Mouse (Mus musculus): ENCODE data around the gene Stxbp5l. TPM values are rescaled to one million over a fixed set of nuclear protein-coding genes. Genes with fewer than 3 reads are reported as not detected.

Gene Stxbp5l
- total and polyA plus RNA-seq, 3 experiments: 0.11 TPM; not detected in 2

DNA sequence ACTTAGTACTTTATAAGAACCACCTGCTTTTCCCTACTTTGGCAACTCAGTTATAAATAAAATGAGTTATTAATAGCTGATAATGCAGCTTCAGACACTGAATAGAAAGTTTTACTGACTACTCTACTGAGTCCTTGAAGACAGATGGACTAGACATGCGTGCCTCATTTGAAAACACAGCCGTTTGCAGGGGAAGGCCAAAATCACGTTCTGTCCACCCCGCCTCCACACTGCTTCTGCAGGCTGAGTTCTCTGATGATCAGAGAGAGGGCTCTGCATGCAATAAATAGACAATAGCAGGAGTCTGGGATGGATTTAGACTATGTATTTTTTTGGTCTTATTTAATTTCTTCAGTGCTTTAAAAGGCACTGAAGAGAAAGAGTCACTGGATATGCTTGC, 20.8 kb upstream of the Stxbp5l start:
- TF ChIP-seq GATA1 (IDR thresholded peaks at IDR 0.05; ENCODE audit: borderline replicate concordance, low read length): no peak
- TF ChIP-seq GATA2 (IDR thresholded peaks at IDR 0.05; ENCODE audit: borderline replicate concordance, low read depth, low read length): no peak
- no peak for TF ChIP-seq CTCF (IDR thresholded peaks at IDR 0.05; ENCODE audit: low read depth, low read length)
- no peak for TF ChIP-seq POLR2AphosphoS5 (IDR thresholded peaks at IDR 0.05; ENCODE audit: insufficient replicate concordance, low read depth, low read length)
- TF ChIP-seq TAL1 (conservative IDR thresholded peaks at IDR 0.05; ENCODE audit: low read depth, low read length): no peak
- Histone ChIP-seq H3K9me3 (replicated peaks) (no peaks in the 10 kb centered on the region), H3K27me3 (ENCODE audit: insufficient read depth, low read length) (peaks cover 3% of the 10 kb centered on the region; the same call in 1 of the 2 replicates), H3K4me1 (ENCODE audit: insufficient read depth, low read depth, low read length) (no peaks in the 10 kb centered on the region), H3K36me3 (replicated peaks) (no peaks in the 10 kb centered on the region), H3K4me3 (ENCODE audit: low read depth, low read length) (no peak overlapping the region)
- no peak for DNase-seq (ENCODE audit: low spot score)
- ATAC-seq (ENCODE audit: extremely low read depth, insufficient number of reproducible peaks, low FRiP score, poor library complexity, severe bottlenecking): no peak

DNA sequence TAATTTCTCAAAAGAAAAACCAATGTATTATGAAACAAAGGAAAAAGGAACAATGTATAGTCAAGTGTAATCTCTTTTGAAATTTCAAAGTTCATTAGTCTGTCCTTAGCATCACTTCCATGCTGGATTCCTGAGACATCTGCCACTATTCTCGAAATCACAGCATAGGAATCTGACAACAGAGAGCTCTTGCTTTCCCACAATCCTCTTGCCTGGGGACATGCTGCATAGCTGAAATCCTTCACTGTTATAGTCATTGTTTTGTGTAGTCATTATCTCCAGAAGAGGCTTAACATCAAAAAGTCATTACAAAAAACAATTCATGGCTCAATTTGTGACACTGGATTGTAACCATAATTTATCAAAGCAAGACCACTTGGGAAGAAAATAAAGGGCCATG, 20.2 kb upstream of the Stxbp5l start:
- Histone ChIP-seq H3K36me3 (replicated peaks) (no peaks in the 10 kb centered on the region), H3K27me3 (ENCODE audit: insufficient read depth, low read length) (peaks cover 3% of the 10 kb centered on the region; the same call in 1 of the 2 replicates), H3K4me3 (ENCODE audit: low read depth, low read length) (no peak overlapping the region), H3K9me3 (replicated peaks) (no peaks in the 10 kb centered on the region), H3K4me1 (ENCODE audit: insufficient read depth, low read depth, low read length) (no peaks in the 10 kb centered on the region)
- TF ChIP-seq CTCF (IDR thresholded peaks at IDR 0.05; ENCODE audit: low read depth, low read length) (no peak), GATA1 (IDR thresholded peaks at IDR 0.05; ENCODE audit: borderline replicate concordance, low read length) (no peak), TAL1 (conservative IDR thresholded peaks at IDR 0.05; ENCODE audit: low read depth, low read length) (no peak), GATA2 (IDR thresholded peaks at IDR 0.05; ENCODE audit: borderline replicate concordance, low read depth, low read length) (no peak), POLR2AphosphoS5 (IDR thresholded peaks at IDR 0.05; ENCODE audit: insufficient replicate concordance, low read depth, low read length) (no peak)
- ATAC-seq (ENCODE audit: extremely low read depth, insufficient number of reproducible peaks, low FRiP score, poor library complexity, severe bottlenecking) (no peak), DNase-seq (ENCODE audit: low spot score) (no peak)

DNA sequence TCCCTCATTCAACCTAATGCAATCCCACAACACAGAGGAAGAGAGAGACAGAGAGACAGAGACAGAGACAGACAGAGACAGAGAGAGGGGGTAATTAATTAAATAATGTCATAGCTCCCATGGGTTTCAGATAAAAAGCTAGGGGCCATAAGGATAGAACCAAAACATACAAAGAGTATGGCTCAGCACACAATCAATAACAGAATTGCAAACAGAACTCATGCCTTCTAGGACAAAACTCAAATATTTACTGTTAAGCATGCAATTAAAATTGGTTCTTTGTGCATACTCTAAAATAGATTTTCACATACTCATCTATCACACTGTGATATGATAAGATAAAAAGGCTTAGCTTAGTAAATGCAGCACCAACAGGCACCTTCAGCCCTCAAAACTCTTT, 5.2 kb upstream of the Stxbp5l start:
- Histone ChIP-seq H3K27me3 (ENCODE audit: insufficient read depth, low read length) (peaks cover 4% of the 10 kb centered on the region), H3K36me3 (replicated peaks) (no peaks in the 10 kb centered on the region), H3K4me1 (ENCODE audit: insufficient read depth, low read depth, low read length) (0 out of 2 replicates have a peak, but pooled peaks cover 1% of the 10 kb centered on the region), H3K9me3 (replicated peaks) (no peaks in the 10 kb centered on the region), H3K4me3 (ENCODE audit: low read depth, low read length) (no peak overlapping the region)
- no peak for DNase-seq (ENCODE audit: low spot score)
- no peak for ATAC-seq (ENCODE audit: extremely low read depth, insufficient number of reproducible peaks, low FRiP score, poor library complexity, severe bottlenecking)
- TF ChIP-seq TAL1 (conservative IDR thresholded peaks at IDR 0.05; ENCODE audit: low read depth, low read length): no peak
- TF ChIP-seq POLR2AphosphoS5 (IDR thresholded peaks at IDR 0.05; ENCODE audit: insufficient replicate concordance, low read depth, low read length): no peak

DNA sequence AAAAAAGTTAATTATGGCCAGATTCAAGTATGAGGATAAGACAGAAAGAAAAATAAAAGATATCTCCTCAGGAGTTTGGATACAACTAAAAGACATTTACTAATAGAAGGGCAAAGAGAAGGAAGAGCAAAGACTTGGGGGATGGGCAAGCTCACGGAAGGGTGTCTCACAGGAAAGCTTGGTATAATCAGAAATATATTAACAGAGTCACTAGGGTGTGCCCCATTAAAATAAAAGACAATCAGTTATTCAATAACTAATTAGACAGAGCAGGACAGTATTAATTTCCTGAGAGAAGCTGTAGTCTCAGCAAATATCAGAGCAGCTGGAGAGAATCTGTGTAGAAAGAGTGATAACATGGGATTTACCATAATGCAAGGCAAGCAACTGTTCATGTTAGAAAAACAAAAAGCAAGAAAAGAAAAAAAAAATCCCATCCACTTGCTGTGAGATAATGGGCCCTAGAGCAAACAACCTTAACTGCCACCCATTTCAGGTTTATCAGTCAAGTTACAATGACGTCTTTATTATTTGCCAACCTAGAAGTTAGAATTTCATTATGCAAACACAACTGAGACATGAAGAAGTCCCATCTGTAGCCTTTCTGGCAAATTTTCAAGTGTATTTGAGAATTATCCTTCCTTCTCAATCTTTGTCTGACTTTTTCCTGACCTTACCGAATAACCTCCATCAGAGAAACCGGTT, 4.6 kb upstream of the Stxbp5l start:
- Histone ChIP-seq H3K27me3 (ENCODE audit: insufficient read depth, low read length) (peaks cover 9% of the 10 kb centered on the region), H3K4me3 (ENCODE audit: low read depth, low read length) (no peak overlapping the region), H3K36me3 (replicated peaks) (no peaks in the 10 kb centered on the region), H3K9me3 (replicated peaks) (no peaks in the 10 kb centered on the region), H3K4me1 (ENCODE audit: insufficient read depth, low read depth, low read length) (0 out of 2 replicates have a peak, but pooled peaks cover 7% of the 10 kb centered on the region)
- no peak for TF ChIP-seq GATA2 (IDR thresholded peaks at IDR 0.05; ENCODE audit: borderline replicate concordance, low read depth, low read length)
- no peak for TF ChIP-seq TAL1 (conservative IDR thresholded peaks at IDR 0.05; ENCODE audit: low read depth, low read length)
- TF ChIP-seq CTCF (IDR thresholded peaks at IDR 0.05; ENCODE audit: low read depth, low read length): no peak
- no peak for DNase-seq (ENCODE audit: low spot score)
- no peak for ATAC-seq (ENCODE audit: extremely low read depth, insufficient number of reproducible peaks, low FRiP score, poor library complexity, severe bottlenecking)

GRCm38 (mm10) chr16:37384369-37384768, 393 bp downstream of the Stxbp5l start:
- peaks cover 12% of the 10 kb centered on the region for H3K27me3 ChIP-seq (ENCODE audit: insufficient read depth, low read length)
- 0 out of 2 replicates have a peak, but pooled peaks cover 9% of the 10 kb centered on the region for H3K4me1 ChIP-seq (ENCODE audit: insufficient read depth, low read depth, low read length)
- ATAC-seq (ENCODE audit: extremely low read depth, insufficient number of reproducible peaks, low FRiP score, poor library complexity, severe bottlenecking): no peak
- TF ChIP-seq GATA1 (IDR thresholded peaks at IDR 0.05; ENCODE audit: borderline replicate concordance, low read length): no peak
- no peak for TF ChIP-seq POLR2AphosphoS5 (IDR thresholded peaks at IDR 0.05; ENCODE audit: insufficient replicate concordance, low read depth, low read length)
- TF ChIP-seq CTCF (IDR thresholded peaks at IDR 0.05; ENCODE audit: low read depth, low read length): no peak
- no peak for TF ChIP-seq TAL1 (conservative IDR thresholded peaks at IDR 0.05; ENCODE audit: low read depth, low read length)
- no peak for TF ChIP-seq GATA2 (IDR thresholded peaks at IDR 0.05; ENCODE audit: borderline replicate concordance, low read depth, low read length)
- H3K4me3 ChIP-seq (ENCODE audit: low read depth, low read length): no peak overlapping the region
- DNase-seq (ENCODE audit: low spot score): no peak
- no peaks in the 10 kb centered on the region for H3K9me3 ChIP-seq (replicated peaks)
- H3K36me3 ChIP-seq (replicated peaks): no peaks in the 10 kb centered on the region

- H3K4me1 ChIP-seq (ENCODE audit: insufficient read depth, low read depth, low read length): 0 out of 2 replicates have a peak, but pooled peaks cover 9% of the 10 kb centered on the region
- ATAC-seq (ENCODE audit: extremely low read depth, insufficient number of reproducible peaks, low FRiP score, poor library complexity, severe bottlenecking): no peak
- no peaks in the 10 kb centered on the region for H3K36me3 ChIP-seq (replicated peaks)
- H3K4me3 ChIP-seq (ENCODE audit: low read depth, low read length): no peak overlapping the region
- DNase-seq (ENCODE audit: low spot score): no peak
- no peaks in the 10 kb centered on the region for H3K9me3 ChIP-seq (replicated peaks)
- H3K27me3 ChIP-seq (ENCODE audit: insufficient read depth, low read length): peaks cover 13% of the 10 kb centered on the region
- no peak for TF ChIP-seq GATA1 (IDR thresholded peaks at IDR 0.05; ENCODE audit: borderline replicate concordance, low read length)
- TF ChIP-seq TAL1 (conservative IDR thresholded peaks at IDR 0.05; ENCODE audit: low read depth, low read length): no peak
- TF ChIP-seq CTCF (IDR thresholded peaks at IDR 0.05; ENCODE audit: low read depth, low read length): no peak
- TF ChIP-seq GATA2 (IDR thresholded peaks at IDR 0.05; ENCODE audit: borderline replicate concordance, low read depth, low read length): no peak
Observed at GRCm38 (mm10) chr16:37383426-37383825, 1.3 kb downstream of the Stxbp5l start.

All from G1E (cell line).